Mouse (Mus musculus): ENCODE data around the gene Tomm6. TPM values are rescaled to one million over a fixed set of nuclear protein-coding genes. Genes with fewer than 3 reads are reported as not detected.
A peak's percentile ranks its signal among the peaks of the same experiment; 100 is the strongest.
"Not testable (repeated sequence)": the region's sequence is repeated elsewhere in the genome, so short reads cannot be mapped to it uniquely, and the experiment has no call there.

Gene Tomm6
- polyA plus RNA-seq, 1 experiment from 2014 or later = 418 TPM

- H3K36me3 ChIP-seq = peaks cover 20% of the 10 kb centered on the region
- H3K9ac ChIP-seq = peak overlapping the region; percentile 74
- H3K27me3 ChIP-seq = peaks cover 24% of the 10 kb centered on the region
- 11% methylated on average over 14 of the region's 14 CpGs for WGBS
- H3K27ac ChIP-seq = no peak overlapping the region
- no peaks in the 10 kb centered on the region for H3K9me3 ChIP-seq
- no peak for ATAC-seq (ENCODE audit: insufficient number of reproducible peaks, insufficient read depth, low FRiP score, low TSS enrichment, low read depth)
- H3K4me1 ChIP-seq = peaks cover 15% of the 10 kb centered on the region
- H3K4me2 ChIP-seq = peak overlapping the region; percentile 89
- peak overlapping the region; percentile 47 for H3K4me3 ChIP-seq
These were observed 16.2 kb downstream of the Tomm6 start for GRCm38 (mm10) chr17:47671988-47672310.

- Histone ChIP-seq H3K9me3 (no peaks in the 10 kb centered on the region), H3K4me2 (no peak overlapping the region), H3K4me3 (no peak overlapping the region), H3K9ac (no peak overlapping the region), H3K27me3 (peaks cover 24% of the 10 kb centered on the region), H3K27ac (no peak overlapping the region), H3K4me1 (peaks cover 15% of the 10 kb centered on the region), H3K36me3 (0 out of 2 replicates have a peak, but pooled peaks cover 6% of the 10 kb centered on the region)
- no peak for ATAC-seq (ENCODE audit: insufficient number of reproducible peaks, insufficient read depth, low FRiP score, low TSS enrichment, low read depth)
- 79% methylated on average over 4 of the region's 4 CpGs for WGBS
These were observed 19.0 kb downstream of the Tomm6 start for GRCm38 (mm10) chr17:47669166-47669565.

- Histone ChIP-seq H3K4me1 (no peaks in the 10 kb centered on the region), H3K27ac (no peak overlapping the region), H3K9me3 (no peaks in the 10 kb centered on the region), H3K27me3 (no peaks in the 10 kb centered on the region), H3K4me2 (no peak overlapping the region), H3K4me3 (no peak overlapping the region), H3K36me3 (0 out of 2 replicates have a peak, but pooled peaks cover 5% of the 10 kb centered on the region), H3K9ac (no peak overlapping the region)
- WGBS = 91% methylated on average over 7 of the region's 7 CpGs
- no peak for ATAC-seq (ENCODE audit: insufficient number of reproducible peaks, insufficient read depth, low FRiP score, low TSS enrichment, low read depth)
These were observed 23.7 kb downstream of the Tomm6 start for GRCm38 (mm10) chr17:47664474-47664873.

GRCm38 (mm10) chr17:47663009-47663713 lies 25.0 kb downstream of the Tomm6 start:
- H3K4me3 ChIP-seq = no peak overlapping the region
- ATAC-seq (ENCODE audit: insufficient number of reproducible peaks, insufficient read depth, low FRiP score, low TSS enrichment, low read depth) = no peak

GRCm38 (mm10) chr17:47658741-47659243 lies 29.4 kb downstream of the Tomm6 start:
- Histone ChIP-seq H3K4me2 (no peak overlapping the region), H3K27ac (no peak overlapping the region), H3K4me3 (no peak overlapping the region), H3K4me1 (no peaks in the 10 kb centered on the region), H3K9me3 (no peaks in the 10 kb centered on the region), H3K27me3 (no peaks in the 10 kb centered on the region), H3K9ac (no peak overlapping the region), H3K36me3 (peaks cover 16% of the 10 kb centered on the region; the same call in 1 of the 2 replicates)
- ATAC-seq (ENCODE audit: insufficient number of reproducible peaks, insufficient read depth, low FRiP score, low TSS enrichment, low read depth) = no peak
- WGBS = 84% methylated on average over 3 of the region's 3 CpGs

More at GRCm38 (mm10) chr17:47663009-47663713, 25.0 kb downstream of the Tomm6 start:
- H3K27me3 ChIP-seq = no peaks in the 10 kb centered on the region
- H3K9me3 ChIP-seq = no peaks in the 10 kb centered on the region
- no peaks in the 10 kb centered on the region for H3K4me1 ChIP-seq
- no peak overlapping the region for H3K9ac ChIP-seq
- 56% methylated on average over 9 of the region's 9 CpGs for WGBS
- H3K4me2 ChIP-seq = no peak overlapping the region
- H3K27ac ChIP-seq = no peak overlapping the region
- 0 out of 2 replicates have a peak, but pooled peaks cover 8% of the 10 kb centered on the region for H3K36me3 ChIP-seq

GRCm38 (mm10) chr17:47657901-47658300 lies 30.3 kb downstream of the Tomm6 start:
- Histone ChIP-seq H3K9me3 (no peaks in the 10 kb centered on the region), H3K4me2 (no peak overlapping the region)
- no peak for ATAC-seq (ENCODE audit: insufficient number of reproducible peaks, insufficient read depth, low FRiP score, low TSS enrichment, low read depth)

GRCm38 (mm10) chr17:47655697-47656096 lies 32.5 kb downstream of the Tomm6 start:
- Histone ChIP-seq H3K9me3 (no peaks in the 10 kb centered on the region), H3K4me3 (no peak overlapping the region), H3K36me3 (peaks cover 24% of the 10 kb centered on the region; the same call in 1 of the 2 replicates), H3K4me2 (no peak overlapping the region), H3K9ac (no peak overlapping the region), H3K27me3 (no peaks in the 10 kb centered on the region), H3K4me1 (no peaks in the 10 kb centered on the region), H3K27ac (no peak overlapping the region)
- 82% methylated on average over 5 of the region's 5 CpGs for WGBS
- ATAC-seq (ENCODE audit: insufficient number of reproducible peaks, insufficient read depth, low FRiP score, low TSS enrichment, low read depth) = no peak

More at GRCm38 (mm10) chr17:47657901-47658300, 30.3 kb downstream of the Tomm6 start:
- H3K27me3 ChIP-seq = no peaks in the 10 kb centered on the region
- no peak overlapping the region for H3K4me3 ChIP-seq
- peaks cover 20% of the 10 kb centered on the region; the same call in 1 of the 2 replicates for H3K36me3 ChIP-seq
- no peaks in the 10 kb centered on the region for H3K4me1 ChIP-seq
- no peak overlapping the region for H3K9ac ChIP-seq
- H3K27ac ChIP-seq = no peak overlapping the region
- WGBS = 82% methylated on average over 4 of the region's 4 CpGs

GRCm38 (mm10) chr17:47654346-47654745 lies 33.8 kb downstream of the Tomm6 start:
- H3K9me3 ChIP-seq; H3K4me1 ChIP-seq; H3K4me2 ChIP-seq; H3K9ac ChIP-seq; H3K27me3 ChIP-seq; H3K4me3 ChIP-seq; H3K27ac ChIP-seq; ATAC-seq (ENCODE audit: insufficient number of reproducible peaks, insufficient read depth, low FRiP score, low TSS enrichment, low read depth): not testable (repeated sequence)
- peaks cover 24% of the 10 kb centered on the region for H3K36me3 ChIP-seq
- 95% methylated on average over 8 of the region's 8 CpGs for WGBS

GRCm38 (mm10) chr17:47651953-47652352 lies 36.2 kb downstream of the Tomm6 start:
- H3K27ac ChIP-seq = no peak overlapping the region
- H3K9me3 ChIP-seq = no peaks in the 10 kb centered on the region
- H3K4me2 ChIP-seq = no peak overlapping the region
- H3K36me3 ChIP-seq = peaks cover 22% of the 10 kb centered on the region
- WGBS = 84% methylated on average over 2 of the region's 2 CpGs
- H3K4me1 ChIP-seq = no peaks in the 10 kb centered on the region
- no peaks in the 10 kb centered on the region for H3K27me3 ChIP-seq
- ATAC-seq (ENCODE audit: insufficient number of reproducible peaks, insufficient read depth, low FRiP score, low TSS enrichment, low read depth) = no peak
- no peak overlapping the region for H3K9ac ChIP-seq
- H3K4me3 ChIP-seq = no peak overlapping the region

- 74% methylated on average over 4 of the region's 4 CpGs for WGBS
- no peaks in the 10 kb centered on the region for H3K4me1 ChIP-seq
- H3K4me2 ChIP-seq = no peak overlapping the region
- no peak overlapping the region for H3K4me3 ChIP-seq
- H3K9me3 ChIP-seq = no peaks in the 10 kb centered on the region
- H3K9ac ChIP-seq = no peak overlapping the region
- peaks cover 14% of the 10 kb centered on the region for H3K36me3 ChIP-seq
- no peak for ATAC-seq (ENCODE audit: insufficient number of reproducible peaks, insufficient read depth, low FRiP score, low TSS enrichment, low read depth)
- H3K27me3 ChIP-seq = no peaks in the 10 kb centered on the region
- H3K27ac ChIP-seq = no peak overlapping the region
These were observed 39.2 kb downstream of the Tomm6 start for GRCm38 (mm10) chr17:47648966-47649365.

GRCm38 (mm10) chr17:47646683-47647082 lies 41.5 kb downstream of the Tomm6 start:
- H3K27me3 ChIP-seq = no peaks in the 10 kb centered on the region

GRCm38 (mm10) chr17:47642992-47643391 lies 45.2 kb downstream of the Tomm6 start:
- 73% methylated on average over 2 of the region's 2 CpGs for whole genome bisulfite sequencing
- no peaks in the 10 kb centered on the region for H3K27me3 ChIP-seq
- no peaks in the 10 kb centered on the region for H3K4me1 ChIP-seq
- no peak for ATAC-seq (ENCODE audit: insufficient number of reproducible peaks, insufficient read depth, low FRiP score, low TSS enrichment, low read depth)
- H3K4me2 ChIP-seq = no peak overlapping the region
- 0 out of 2 replicates have a peak, but pooled peaks cover 4% of the 10 kb centered on the region for H3K36me3 ChIP-seq
- H3K27ac ChIP-seq = no peak overlapping the region
- H3K9me3 ChIP-seq = no peaks in the 10 kb centered on the region
- no peak overlapping the region for H3K9ac ChIP-seq
- H3K4me3 ChIP-seq = no peak overlapping the region

More at GRCm38 (mm10) chr17:47646683-47647082, 41.5 kb downstream of the Tomm6 start:
- Histone ChIP-seq H3K36me3 (peaks cover 11% of the 10 kb centered on the region), H3K4me2 (no peak overlapping the region), H3K27ac (no peak overlapping the region), H3K4me1 (no peaks in the 10 kb centered on the region), H3K9me3 (no peaks in the 10 kb centered on the region), H3K4me3 (no peak overlapping the region), H3K9ac (no peak overlapping the region)
- ATAC-seq (ENCODE audit: insufficient number of reproducible peaks, insufficient read depth, low FRiP score, low TSS enrichment, low read depth) = no peak
- 75% methylated on average over 1 of the region's 1 CpGs for WGBS
